Mouse (Mus musculus) heart, adult 2 months (tissue): ENCODE data around the gene Akirin2. TPM values are rescaled to one million over a fixed set of nuclear protein-coding genes. Genes with fewer than 3 reads are reported as not detected.
A peak's percentile ranks its signal among the peaks of the same experiment; 100 is the strongest.
"Not testable (repeated sequence)": the region's sequence is repeated elsewhere in the genome, so short reads cannot be mapped to it uniquely, and the experiment has no call there.

ENCODE experiments used
- DNase-seq, 2 experiments: peaks; one replicate each; pipeline ENCODE4 v3.0.0; 2021
- H3K27ac ChIP-seq: fragments of 200-600 bp; 2 replicates; pipeline ENCODE4 v1.8.1; 2022
- H3K27me3 ChIP-seq: fragments of 200-500 bp; 2 replicates; pipeline ENCODE4 v1.6.1; 2012; ENCODE audit warnings: mild to moderate bottlenecking, low read length, inconsistent platforms, mixed read lengths; ENCODE audit not compliant: control insufficient read depth, insufficient read depth
- H3K36me3 ChIP-seq: fragments of 200-500 bp; 2 replicates; pipeline ENCODE4 v1.6.1; 2012; ENCODE audit warnings: low read length, inconsistent platforms; ENCODE audit not compliant: control insufficient read depth, insufficient read depth
- H3K4me1 ChIP-seq: fragments of 200-500 bp; 2 replicates; pipeline ENCODE4 v1.6.1; 2011; ENCODE audit warnings: low read length; ENCODE audit not compliant: control insufficient read depth, insufficient read depth
- H3K4me3 ChIP-seq: fragments of 200-600 bp; 2 replicates; pipeline ENCODE4 v1.8.1; 2022
- H3K79me2 ChIP-seq: fragments of 200-500 bp; replicated peaks from 2 replicates; pipeline ENCODE4 v1.6.1; 2012; ENCODE audit warnings: mild to moderate bottlenecking, inconsistent platforms, low read length, moderate library complexity, mixed read lengths; ENCODE audit not compliant: control insufficient read depth, insufficient read depth
- H3K9ac ChIP-seq: fragments of 200-500 bp; 2 replicates; pipeline ENCODE4 v1.6.1; 2012; ENCODE audit warnings: low read depth, mild to moderate bottlenecking, control low read depth, inconsistent platforms, low read length, mixed read lengths
- CTCF ChIP-seq: fragments of 200-600 bp; IDR thresholded peaks from 2 replicates; pipeline ENCODE4 v1.8.1; 2022; ENCODE audit warnings: antibody characterized with exemption, mild to moderate bottlenecking, moderate library complexity
- EP300 ChIP-seq: fragments of 200-500 bp; IDR thresholded peaks from 2 replicates; pipeline ENCODE4 v1.6.1; 2011; ENCODE audit warnings: low read depth, low read length, control low read depth; ENCODE audit not compliant: insufficient read depth
- POLR2A ChIP-seq: fragments of 200-500 bp; IDR thresholded peaks from 2 replicates; pipeline ENCODE4 v1.6.1; 2011; ENCODE audit warnings: mild to moderate bottlenecking, low read depth, low read length, control low read depth; ENCODE audit not compliant: insufficient read depth
- WGBS: fragments of 180-500 bp; shearing (Covaris S2); methylation state at CpG from one replicate; pipeline ENCODE4 v1.1.7; 2018; 5-methylcytosine and 5-hydroxymethylcytosine counted together
- intact Hi-C: fragments of 180-260 bp; cut with DNase I; formaldehyde crosslinking; loops from one replicate; pipeline ENCODE4 v1.15.1; 2025
- polyA plus RNA-seq: library from polyadenylated mRNA; depleted of rRNA; stranded (reverse); fragments of >200 nt; gene quantifications from 2 replicates; pipeline ENCODE4 v1.2.3, GENCODE M21; 2012
- total RNA-seq, 2 experiments: library from RNA; stranded (reverse); gene quantifications; 2 replicates each; pipeline ENCODE4 v1.2.3; 2021

Gene Akirin2
- total and polyA plus RNA-seq, 3 experiments: 23.8 to 62.4 (median 54.5) TPM

GRCm38 (mm10) chr4:34555604-34556003, 4.9 kb downstream of the Akirin2 start:
- H3K79me2 ChIP-seq: peaks cover 7% of the 10 kb centered on the region
- TF ChIP-seq CTCF: no peak
- peak overlapping the region; percentile 67 for H3K27ac ChIP-seq
- peaks cover 55% of the 10 kb centered on the region for H3K36me3 ChIP-seq
- intact Hi-C loops: loop anchor here (10.0 kb wide), 2 partner anchors 329 to 1241 kb away; partner anchors contain the start of genes Rngtt and Zfp292
- no peak overlapping the region for H3K4me3 ChIP-seq
- DNase-seq: peak in 1 of 2 experiments; percentile 31
- peaks cover 22% of the 10 kb centered on the region for H3K4me1 ChIP-seq
- no peaks in the 10 kb centered on the region for H3K27me3 ChIP-seq
- 61% methylated on average over 3 of the region's 3 CpGs for WGBS
- H3K9ac ChIP-seq: no peak overlapping the region

GRCm38 (mm10) chr4:34556183-34556582, 5.4 kb downstream of the Akirin2 start:
- H3K4me3 ChIP-seq: no peak overlapping the region
- H3K9ac ChIP-seq: no peak overlapping the region
- TF ChIP-seq EP300 (no peak), CTCF (no peak), POLR2A (no peak)
- peaks cover 6% of the 10 kb centered on the region for H3K79me2 ChIP-seq
- peak overlapping the region; percentile 67 for H3K27ac ChIP-seq
- intact Hi-C loops: loop anchor here (10.0 kb wide), 2 partner anchors 329 to 1241 kb away; partner anchors contain the start of genes Rngtt and Zfp292
- no peak for DNase-seq
- H3K4me1 ChIP-seq: peaks cover 22% of the 10 kb centered on the region
- peaks cover 55% of the 10 kb centered on the region for H3K36me3 ChIP-seq
- H3K27me3 ChIP-seq: no peaks in the 10 kb centered on the region

GRCm38 (mm10) chr4:34560971-34561370, 10.2 kb downstream of the Akirin2 start:
- Histone ChIP-seq H3K9ac (no peak overlapping the region), H3K27me3 (no peaks in the 10 kb centered on the region), H3K36me3 (peaks cover 43% of the 10 kb centered on the region), H3K4me3 (no peak overlapping the region), H3K27ac (no peak overlapping the region), H3K4me1 (peaks cover 12% of the 10 kb centered on the region), H3K79me2 (peaks cover 2% of the 10 kb centered on the region; the same call in 1 of the 2 replicates)
- TF ChIP-seq CTCF (peak; percentile 69), POLR2A (no peak), EP300 (no peak)
- 57% methylated on average over 4 of the region's 4 CpGs for WGBS
- intact Hi-C loops: no loop called here
- DNase-seq: no peak

DNA sequence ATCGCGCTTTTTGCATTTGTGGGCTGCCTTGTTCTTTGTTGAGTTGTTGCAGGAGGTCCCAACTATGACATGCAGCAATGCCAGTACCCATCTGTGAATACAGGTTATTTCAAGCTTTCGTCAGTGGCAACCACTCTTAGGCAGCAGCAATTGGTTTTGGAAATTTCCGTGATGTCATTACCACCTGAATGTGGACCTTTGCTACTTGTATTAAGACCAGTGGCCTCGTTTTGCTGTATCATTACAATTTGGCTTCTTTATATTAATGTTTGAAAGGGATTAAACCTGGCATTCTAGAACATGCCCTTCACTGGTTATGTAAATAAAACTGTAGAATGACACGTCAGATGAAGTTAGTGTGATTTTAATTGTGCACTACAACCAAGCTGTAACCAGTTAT, 15.5 kb downstream of the Akirin2 start:
- Histone ChIP-seq H3K4me1 (no peaks in the 10 kb centered on the region; the same call in 1 of the 2 replicates), H3K27me3 (no peaks in the 10 kb centered on the region), H3K4me3 (no peak overlapping the region), H3K79me2 (no peaks in the 10 kb centered on the region), H3K9ac (no peak overlapping the region), H3K36me3 (peaks cover 23% of the 10 kb centered on the region), H3K27ac (no peak overlapping the region)
- DNase-seq: no peak
- 77% methylated on average over 6 of the region's 6 CpGs for WGBS
- TF ChIP-seq CTCF (no peak), POLR2A (no peak), EP300 (no peak)
- intact Hi-C loops: no loop called here

- peaks cover 10% of the 10 kb centered on the region for H3K36me3 ChIP-seq
- no peak for DNase-seq
These were observed 22.1 kb downstream of the Akirin2 start for GRCm38 (mm10) chr4:34572876-34573275.

DNA sequence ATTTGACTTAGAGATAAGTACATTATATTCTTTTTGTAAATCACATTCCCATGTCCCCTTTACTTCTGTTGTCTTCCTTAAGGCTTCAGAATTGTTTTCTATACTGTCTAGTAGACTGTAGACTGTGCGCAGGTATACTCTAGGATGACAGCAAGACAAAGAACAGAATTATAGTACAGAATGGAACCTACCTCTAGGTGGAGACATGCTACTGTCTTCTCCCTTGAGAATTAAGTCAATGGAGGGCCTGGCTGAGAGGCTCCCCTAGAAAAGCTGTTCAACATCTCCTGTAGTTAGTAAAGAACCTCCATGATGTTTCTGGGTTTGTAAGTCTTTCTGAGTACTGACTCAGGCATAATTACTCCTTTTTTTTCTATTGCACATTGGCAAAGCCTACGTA, 26.3 kb downstream of the Akirin2 start:
- DNase-seq: no peak
- no peaks in the 10 kb centered on the region for H3K27me3 ChIP-seq
- intact Hi-C loops: loop anchor here (5.0 kb wide), 1 partner anchor 35 kb away; the partner anchor contains the start of genes Orc3 and Rars2
- H3K9ac ChIP-seq: no peak overlapping the region
- H3K4me3 ChIP-seq: no peak overlapping the region
- no peak overlapping the region for H3K27ac ChIP-seq
- 94% methylated on average over 2 of the region's 2 CpGs for WGBS
- peaks cover 17% of the 10 kb centered on the region for H3K36me3 ChIP-seq
- no peaks in the 10 kb centered on the region for H3K79me2 ChIP-seq
- TF ChIP-seq CTCF (peak; percentile 55), EP300 (no peak)
- no peaks in the 10 kb centered on the region for H3K4me1 ChIP-seq

More at GRCm38 (mm10) chr4:34572876-34573275, 22.1 kb downstream of the Akirin2 start:
- Histone ChIP-seq H3K79me2 (no peaks in the 10 kb centered on the region), H3K4me3 (no peak overlapping the region), H3K27ac (no peak overlapping the region), H3K27me3 (no peaks in the 10 kb centered on the region), H3K4me1 (no peaks in the 10 kb centered on the region), H3K9ac (no peak overlapping the region)
- WGBS: 76% methylated on average over 2 of the region's 2 CpGs
- TF ChIP-seq POLR2A (no peak), EP300 (no peak), CTCF (no peak)
- intact Hi-C loops: no loop called here

DNA sequence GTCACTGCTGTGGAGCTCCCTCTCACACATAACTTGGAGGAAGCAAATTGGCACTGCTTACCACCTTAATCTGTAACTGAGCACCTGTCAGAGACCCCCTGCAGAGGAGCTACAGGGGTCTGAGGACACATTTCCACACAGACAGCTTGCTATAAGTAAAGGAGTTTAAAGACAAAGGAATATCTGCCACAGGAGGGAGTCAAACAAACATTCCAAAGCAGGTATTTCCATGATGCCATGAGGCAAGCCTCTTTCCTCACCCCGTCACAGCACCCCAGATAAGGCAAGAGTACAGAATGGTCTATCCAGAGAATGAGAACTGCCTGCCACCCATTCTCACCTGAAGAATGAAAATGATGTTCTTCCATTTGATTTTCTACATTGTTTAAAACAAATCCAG, 28.5 kb downstream of the Akirin2 start:
- peaks cover 21% of the 10 kb centered on the region for H3K36me3 ChIP-seq

DNA sequence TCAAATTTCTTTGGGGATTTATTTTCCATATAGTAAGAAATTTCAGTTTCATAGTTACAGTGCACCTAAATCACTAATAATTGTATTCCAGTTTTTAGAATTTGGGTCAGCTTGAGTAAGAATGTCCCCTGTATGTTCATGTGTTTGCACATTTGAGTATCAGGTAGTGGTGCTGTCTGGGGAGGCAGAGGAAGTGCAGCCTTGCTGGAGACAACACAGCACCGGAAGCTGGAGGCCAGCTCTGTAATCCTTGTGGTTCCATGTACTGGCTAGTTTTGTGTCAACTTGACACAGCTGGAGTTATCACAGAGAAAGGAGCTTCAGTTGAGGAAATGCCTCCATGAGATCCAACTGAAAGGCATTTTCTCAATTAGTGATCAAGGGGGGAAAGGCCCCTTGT, 30.8 kb downstream of the Akirin2 start:
- H3K27ac ChIP-seq, H3K27me3 ChIP-seq, H3K4me3 ChIP-seq, H3K9ac ChIP-seq, intact Hi-C loops, H3K4me1 ChIP-seq, H3K79me2 ChIP-seq, DNase-seq: not testable (repeated sequence)
- peaks cover 32% of the 10 kb centered on the region for H3K36me3 ChIP-seq
- WGBS: 58% methylated on average over 1 of the region's 1 CpGs

More for the DNA sequence above, 28.5 kb downstream of the Akirin2 start:
- no peak for DNase-seq
- H3K4me3 ChIP-seq: no peak overlapping the region
- no peak overlapping the region for H3K9ac ChIP-seq
- H3K79me2 ChIP-seq: no peaks in the 10 kb centered on the region
- H3K4me1 ChIP-seq: peaks cover 2% of the 10 kb centered on the region; the same call in 1 of the 2 replicates
- intact Hi-C loops: loop anchor here (5.0 kb wide), 1 partner anchor 33 kb away; the partner anchor contains the start of genes Orc3 and Rars2
- H3K27ac ChIP-seq: no peak overlapping the region
- H3K27me3 ChIP-seq: no peaks in the 10 kb centered on the region
- TF ChIP-seq POLR2A (no peak), EP300 (no peak), CTCF (no peak)
- 64% methylated on average over 1 of the region's 1 CpGs for WGBS
